Mouse (Mus musculus) limb, embryonic 11.5 days (tissue): Measurements from ENCODE around the gene Slirp. TPM values are rescaled to one million over a fixed set of nuclear protein-coding genes. Genes with fewer than 3 reads are reported as not detected.

Source experiments
- ATAC-seq: fragments of 200-750 bp; cut with Nextera tagmentation; 2 replicates; pipeline ENCODE4 v1.8.0; 2017; ENCODE audit warnings: low read depth; ENCODE audit not compliant: insufficient number of reproducible peaks, low FRiP score, low TSS enrichment
- DNase-seq: peaks from one replicate; pipeline ENCODE4 v3.0.0-alpha.2; 2015; ENCODE audit warnings: low spot score
- H3K27ac ChIP-seq: fragments of 300-500 bp; sonication (generic); replicated peaks from 2 replicates; pipeline ENCODE4 v1.5.1; 2014; ENCODE audit warnings: low read depth, mild to moderate bottlenecking, low read length
- H3K27me3 ChIP-seq: fragments of 300-500 bp; sonication (generic); 2 replicates; pipeline ENCODE4 v1.6.1; 2014; ENCODE audit warnings: mild to moderate bottlenecking, low read length, mixed read lengths; ENCODE audit not compliant: control insufficient read depth, insufficient read depth
- H3K36me3 ChIP-seq: fragments of 300-500 bp; sonication (generic); 2 replicates; pipeline ENCODE4 v1.6.1; 2014; ENCODE audit warnings: mild to moderate bottlenecking, low read length, moderate library complexity, mixed read lengths; ENCODE audit not compliant: control insufficient read depth, insufficient read depth
- H3K4me1 ChIP-seq: fragments of 300-500 bp; sonication (generic); 2 replicates; pipeline ENCODE4 v1.6.1; 2014; ENCODE audit warnings: low read length, mixed read lengths; ENCODE audit not compliant: control insufficient read depth, insufficient read depth
- H3K4me2 ChIP-seq: fragments of 300-500 bp; sonication (generic); 2 replicates; pipeline ENCODE4 v1.6.1; 2014; ENCODE audit warnings: low read depth, mild to moderate bottlenecking, moderate library complexity; ENCODE audit not compliant: severe bottlenecking
- H3K4me3 ChIP-seq: fragments of 300-500 bp; sonication (generic); 2 replicates; pipeline ENCODE4 v1.5.1; 2014; ENCODE audit warnings: low read depth, low read length
- H3K9ac ChIP-seq: fragments of 300-500 bp; sonication (generic); 2 replicates; pipeline ENCODE4 v1.6.1; 2014; ENCODE audit warnings: mild to moderate bottlenecking, low read length
- H3K9me3 ChIP-seq: fragments of 300-500 bp; sonication (generic); 2 replicates; pipeline ENCODE4 v1.6.1; 2016; ENCODE audit warnings: low read length; ENCODE audit not compliant: control insufficient read depth
- WGBS: fragments of 180-500 bp; shearing (Covaris S2); extraction: QIAGEN DNeasy Blood & Tissue Kit; methylation state at CpG from one replicate; pipeline ENCODE4 v1.1.7; 2014; 5-methylcytosine and 5-hydroxymethylcytosine counted together
- polyA plus RNA-seq: library from polyadenylated mRNA; unstranded; fragments of >200 nt; fragmentation: Nextera tagmentation; extraction: Ambion mirVana; gene quantifications from 2 replicates; pipeline ENCODE4 v1.2.1, GENCODE M21; 2014

Gene Slirp
- polyA plus RNA-seq, 1 experiment from 2014 or later, result 318 TPM

- H3K9ac ChIP-seq, result no peak overlapping the region
- ATAC-seq, result no peak
- H3K4me3 ChIP-seq, result no peak overlapping the region
- no peak overlapping the region for H3K27ac ChIP-seq
- H3K36me3 ChIP-seq, result peaks cover 1% of the 10 kb centered on the region; the same call in 1 of the 2 replicates
- H3K4me2 ChIP-seq, result no peak overlapping the region
- H3K4me1 ChIP-seq, result no peaks in the 10 kb centered on the region
- 87% methylated on average over 5 of the region's 5 CpGs for WGBS
- no peak for DNase-seq
- no peaks in the 10 kb centered on the region for H3K9me3 ChIP-seq
- no peaks in the 10 kb centered on the region for H3K27me3 ChIP-seq
Measured at GRCm38 (mm10) chr12:87421708-87422507, 21.8 kb upstream of the Slirp start.

GRCm38 (mm10) chr12:87423700-87424099, 20.0 kb upstream of the Slirp start:
- H3K27me3 ChIP-seq, result no peaks in the 10 kb centered on the region
- H3K36me3 ChIP-seq, result peaks cover 11% of the 10 kb centered on the region; the same call in 1 of the 2 replicates
- no peaks in the 10 kb centered on the region for H3K9me3 ChIP-seq
- ATAC-seq, result no peak
- no peak overlapping the region for H3K9ac ChIP-seq
- DNase-seq, result no peak
- no peak overlapping the region for H3K27ac ChIP-seq
- no peak overlapping the region for H3K4me2 ChIP-seq
- no peak overlapping the region for H3K4me3 ChIP-seq
- WGBS, result 71% methylated on average over 1 of the region's 1 CpGs
- no peaks in the 10 kb centered on the region for H3K4me1 ChIP-seq

DNA sequence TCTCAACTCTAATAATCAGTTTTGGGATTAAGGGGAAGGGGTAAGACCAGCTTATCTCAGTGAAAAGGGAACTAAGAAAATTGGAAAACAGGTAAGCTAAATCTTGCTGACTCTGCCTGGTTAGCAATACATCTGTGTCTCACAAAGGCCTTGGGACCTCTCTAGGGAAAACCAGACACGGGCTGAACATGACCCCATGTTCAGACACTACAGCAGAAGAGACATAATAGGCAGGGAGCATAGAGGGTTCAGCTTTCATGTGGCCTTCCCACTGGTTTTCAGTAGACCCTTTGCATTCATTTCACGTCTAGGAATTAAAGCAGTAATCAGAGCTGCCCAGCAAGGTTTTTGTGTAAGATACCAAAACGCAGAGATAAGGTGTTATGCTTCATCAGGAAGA, 19.2 kb upstream of the Slirp start:
- no peak overlapping the region for H3K27ac ChIP-seq
- H3K4me1 ChIP-seq, result no peaks in the 10 kb centered on the region
- WGBS, result 40% methylated on average over 3 of the region's 3 CpGs
- H3K4me2 ChIP-seq, result no peak overlapping the region
- no peaks in the 10 kb centered on the region for H3K27me3 ChIP-seq
- ATAC-seq, result no peak
- no peak for DNase-seq
- H3K4me3 ChIP-seq, result no peak overlapping the region
- H3K36me3 ChIP-seq, result peaks cover 15% of the 10 kb centered on the region; the same call in 1 of the 2 replicates
- no peak overlapping the region for H3K9ac ChIP-seq
- no peaks in the 10 kb centered on the region for H3K9me3 ChIP-seq

GRCm38 (mm10) chr12:87426354-87427031, 17.2 kb upstream of the Slirp start:
- H3K27ac ChIP-seq, result no peak overlapping the region
- peaks cover 27% of the 10 kb centered on the region; the same call in 1 of the 2 replicates for H3K36me3 ChIP-seq
- no peaks in the 10 kb centered on the region for H3K27me3 ChIP-seq
- H3K4me3 ChIP-seq, result no peak overlapping the region
- no peak overlapping the region for H3K4me2 ChIP-seq
- no peaks in the 10 kb centered on the region for H3K4me1 ChIP-seq
- ATAC-seq (no peak), DNase-seq (no peak)
- no peak overlapping the region for H3K9ac ChIP-seq
- H3K9me3 ChIP-seq, result no peaks in the 10 kb centered on the region
- WGBS, result 92% methylated on average over 5 of the region's 5 CpGs

- 96% methylated on average over 2 of the region's 2 CpGs for WGBS
- no peaks in the 10 kb centered on the region for H3K9me3 ChIP-seq
- H3K27ac ChIP-seq, result no peak overlapping the region
- no peak for ATAC-seq
- H3K4me2 ChIP-seq, result no peak overlapping the region
- peaks cover 30% of the 10 kb centered on the region; the same call in 1 of the 2 replicates for H3K36me3 ChIP-seq
- DNase-seq, result no peak
- no peaks in the 10 kb centered on the region for H3K4me1 ChIP-seq
- H3K27me3 ChIP-seq, result no peaks in the 10 kb centered on the region
- no peak overlapping the region for H3K4me3 ChIP-seq
- no peak overlapping the region for H3K9ac ChIP-seq
Measured at GRCm38 (mm10) chr12:87428295-87428694, 15.4 kb upstream of the Slirp start.

DNA sequence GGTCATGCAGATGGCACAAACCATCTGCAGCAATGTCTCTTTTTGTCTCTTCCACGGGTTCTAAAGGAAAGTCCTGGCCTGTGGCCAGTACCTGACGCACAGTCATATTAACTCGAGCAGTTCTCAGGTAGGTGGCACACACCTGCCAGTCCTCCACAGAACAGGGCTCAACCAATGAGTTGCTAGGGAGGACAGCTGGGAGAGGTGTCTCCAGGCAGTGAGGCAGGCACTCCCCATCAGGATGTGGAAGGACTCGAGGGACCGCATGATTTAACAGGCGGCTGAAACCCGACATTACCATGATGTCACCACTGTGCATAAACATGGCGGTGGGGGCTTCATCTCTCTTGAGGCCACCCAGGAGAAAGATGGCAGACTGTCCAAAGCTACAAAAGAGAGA, 14.8 kb upstream of the Slirp start:
- Histone ChIP-seq H3K9me3 (no peaks in the 10 kb centered on the region), H3K27me3 (no peaks in the 10 kb centered on the region), H3K4me3 (no peak overlapping the region), H3K27ac (no peak overlapping the region), H3K4me1 (no peaks in the 10 kb centered on the region), H3K4me2 (no peak overlapping the region), H3K9ac (no peak overlapping the region), H3K36me3 (peaks cover 32% of the 10 kb centered on the region; the same call in 1 of the 2 replicates)
- WGBS, result 91% methylated on average over 8 of the region's 8 CpGs
- no peak for ATAC-seq
- no peak for DNase-seq

GRCm38 (mm10) chr12:87442177-87443114, 1.2 kb upstream of the Slirp start:
- Histone ChIP-seq H3K4me1 (no peaks in the 10 kb centered on the region), H3K36me3 (peaks cover 16% of the 10 kb centered on the region), H3K27ac (no peak overlapping the region), H3K9ac (peak overlapping the region; percentile 98), H3K27me3 (no peaks in the 10 kb centered on the region), H3K4me2 (peak overlapping the region; percentile 42), H3K4me3 (peak overlapping the region; percentile 99), H3K9me3 (no peaks in the 10 kb centered on the region)
- WGBS, result 34% methylated on average over 12 of the region's 12 CpGs
- peak; percentile 59 for DNase-seq
- no peak for ATAC-seq
